Mouse (Mus musculus) layer of hippocampus, postnatal 36 days (tissue): ENCODE results near the gene Cpsf2. TPM values are rescaled to one million over a fixed set of nuclear protein-coding genes. Genes with fewer than 3 reads are reported as not detected.

Experiments used
- total RNA-seq, 2 experiments: library from RNA; stranded (reverse); gene quantifications; 2 replicates each; pipeline ENCODE4 v1.2.3; 2021

Cpsf2 gene
- total RNA-seq, 2 experiments from 2014 or later: 27.8 to 28.8 TPM

Other genes starting within 250 kb of the Cpsf2 start
- gene Fbln5, start 156.9 kb upstream of the Cpsf2 start, total RNA-seq: 1 to 10 TPM; 3.4 to 4.9 TPM
- 10 to 100 TPM; 33.4 to 35.2 TPM for gene Trip11, start 62.7 kb upstream of the Cpsf2 start, total RNA-seq
- 10 to 100 TPM; 21.9 to 22.7 TPM for gene Atxn3, start 17.7 kb upstream of the Cpsf2 start, total RNA-seq
- gene Slc24a4, start 152.7 kb downstream of the Cpsf2 start, total RNA-seq: 10 to 100 TPM; 43.0 to 47.4 TPM